Mouse (Mus musculus): ENCODE data around the gene Tmem176a. TPM values are rescaled to one million over a fixed set of nuclear protein-coding genes. Genes with fewer than 3 reads are reported as not detected.
"Not testable (repeated sequence)": the region's sequence is repeated elsewhere in the genome, so short reads cannot be mapped to it uniquely, and the experiment has no call there.

Gene Tmem176a
- total and polyA plus RNA-seq, 3 experiments = 3.9 to 18.5 TPM; not detected in 1

DNA sequence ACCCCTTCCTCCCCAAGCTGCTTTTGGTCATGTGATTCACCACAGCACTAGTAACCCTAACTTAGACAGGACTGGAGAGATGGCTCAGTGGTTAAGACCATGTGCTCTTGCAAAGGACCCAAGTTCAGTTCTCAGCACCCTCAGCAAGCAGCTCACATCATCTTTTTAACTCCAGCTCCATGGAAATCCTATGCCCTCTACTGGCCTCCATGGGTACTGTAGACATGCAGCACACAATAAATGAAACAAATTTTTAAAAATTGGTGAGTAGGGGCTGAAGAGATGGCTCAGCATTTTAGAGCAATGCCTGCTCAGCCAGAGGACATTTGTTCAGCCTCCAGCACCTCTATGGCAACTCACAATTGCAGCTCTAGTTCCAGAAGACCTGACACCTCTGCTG, 25.7 kb upstream of the Tmem176a start:
- Histone ChIP-seq H3K36me3 (ENCODE audit: control insufficient read depth in 1 of 2, insufficient read depth in 2 of 2, low read length in 2 of 2) (no peaks in the 10 kb centered on the region), H3K4me1 (ENCODE audit: control insufficient read depth in 1 of 2, insufficient read depth in 2 of 2, low read length in 2 of 2) (no peaks in the 10 kb centered on the region), H3K27ac (ENCODE audit: control insufficient read depth, low read depth, low read length) (no peak overlapping the region), H3K79me2 (ENCODE audit: control insufficient read depth, insufficient read depth, low read length, poor library complexity) (no peaks in the 10 kb centered on the region), H3K4me3 (ENCODE audit: control insufficient read depth in 1 of 2, insufficient read depth in 1 of 2, low read depth in 2 of 2, low read length in 2 of 2) (no peak overlapping the region), H3K9ac (ENCODE audit: control insufficient read depth, low read depth, low read length, poor library complexity, severe bottlenecking) (no peak overlapping the region), H3K9me3 (replicated peaks; ENCODE audit: insufficient read depth, low read length) (no peaks in the 10 kb centered on the region), H3K27me3 (ENCODE audit: control insufficient read depth in 1 of 2, insufficient read depth in 2 of 2, low read length in 2 of 2) (no peaks in the 10 kb centered on the region)
- no peak for DNase-seq (ENCODE audit: low read depth, low spot score)
- no peak for TF ChIP-seq HCFC1 (IDR thresholded peaks at IDR 0.05; ENCODE audit: low read depth, low read length)
- peak; percentile 23 for TF ChIP-seq RAD21 (IDR thresholded peaks at IDR 0.05; ENCODE audit: low read depth, low read length)
- no peak for TF ChIP-seq ZKSCAN1 (IDR thresholded peaks at IDR 0.05; ENCODE audit: low read depth, low read length)
- TF ChIP-seq SMC3 (IDR thresholded peaks at IDR 0.05; ENCODE audit: low read depth, low read length) = peak; percentile 28; the same call in 1 of the 2 replicates
- TF ChIP-seq CTCF (IDR thresholded peaks at IDR 0.05 in 2 of 3, conservative IDR thresholded peaks at IDR 0.05 in 1 of 3; ENCODE audit: control insufficient read depth in 1 of 3, insufficient read depth in 1 of 3, low read depth in 2 of 3, low read length in 3 of 3, poor library complexity in 1 of 3, severe bottlenecking in 1 of 3) = peak in 2 of 3 experiments; percentile 37 to 44; a peak in 4 of 6 replicates

GRCm38 (mm10) chr6:48817815-48818214, 22.9 kb upstream of the Tmem176a start:
- H3K9ac ChIP-seq (ENCODE audit: control insufficient read depth, low read depth, low read length, poor library complexity, severe bottlenecking) = no peak overlapping the region
- H3K27ac ChIP-seq (ENCODE audit: control insufficient read depth, low read depth, low read length) = no peak overlapping the region
- H3K27me3 ChIP-seq (ENCODE audit: control insufficient read depth in 1 of 2, insufficient read depth in 2 of 2, low read length in 2 of 2) = no peaks in the 10 kb centered on the region; a peak in 1 of 4 replicates
- peak; percentile 93 for TF ChIP-seq RAD21 (IDR thresholded peaks at IDR 0.05; ENCODE audit: low read depth, low read length)
- no peak for TF ChIP-seq POLR2AphosphoS5 (IDR thresholded peaks at IDR 0.05; ENCODE audit: borderline replicate concordance, low read depth, low read length)
- TF ChIP-seq ZC3H11A (IDR thresholded peaks at IDR 0.05; ENCODE audit: low read depth, low read length) = peak; percentile 91
- TF ChIP-seq SMC3 (IDR thresholded peaks at IDR 0.05; ENCODE audit: low read depth, low read length) = peak; percentile 94
- no peak for TF ChIP-seq HCFC1 (IDR thresholded peaks at IDR 0.05; ENCODE audit: low read depth, low read length)
- no peak for TF ChIP-seq CHD2 (IDR thresholded peaks at IDR 0.05; ENCODE audit: low read length)
- peak; percentile 54; the same call in 1 of the 2 replicates for TF ChIP-seq MYC (IDR thresholded peaks at IDR 0.05; ENCODE audit: low read depth, low read length)
- TF ChIP-seq CTCF (IDR thresholded peaks at IDR 0.05 in 2 of 3, conservative IDR thresholded peaks at IDR 0.05 in 1 of 3; ENCODE audit: control insufficient read depth in 1 of 3, insufficient read depth in 1 of 3, low read depth in 2 of 3, low read length in 3 of 3, poor library complexity in 1 of 3, severe bottlenecking in 1 of 3) = peak; percentile 74 to 95 (median 88)
- H3K4me1 ChIP-seq (ENCODE audit: control insufficient read depth in 1 of 2, insufficient read depth in 2 of 2, low read length in 2 of 2) = no peaks in the 10 kb centered on the region
- no peak overlapping the region for H3K4me3 ChIP-seq (ENCODE audit: control insufficient read depth in 1 of 2, insufficient read depth in 1 of 2, low read depth in 2 of 2, low read length in 2 of 2)
- no peaks in the 10 kb centered on the region for H3K36me3 ChIP-seq (ENCODE audit: control insufficient read depth in 1 of 2, insufficient read depth in 2 of 2, low read length in 2 of 2)
- DNase-seq (ENCODE audit: low read depth, low spot score) = peak; percentile 87
- H3K9me3 ChIP-seq (replicated peaks; ENCODE audit: insufficient read depth, low read length) = no peaks in the 10 kb centered on the region
- no peaks in the 10 kb centered on the region for H3K79me2 ChIP-seq (ENCODE audit: control insufficient read depth, insufficient read depth, low read length, poor library complexity)

- not testable (repeated sequence) for H3K4me3 ChIP-seq (ENCODE audit: control insufficient read depth in 1 of 2, insufficient read depth in 1 of 2, low read depth in 2 of 2, low read length in 2 of 2); H3K9me3 ChIP-seq (replicated peaks; ENCODE audit: insufficient read depth, low read length); H3K9ac ChIP-seq (ENCODE audit: control insufficient read depth, low read depth, low read length, poor library complexity, severe bottlenecking); H3K27me3 ChIP-seq (ENCODE audit: control insufficient read depth in 1 of 2, insufficient read depth in 2 of 2, low read length in 2 of 2); H3K79me2 ChIP-seq (ENCODE audit: control insufficient read depth, insufficient read depth, low read length, poor library complexity); H3K4me1 ChIP-seq (ENCODE audit: control insufficient read depth in 1 of 2, insufficient read depth in 2 of 2, low read length in 2 of 2); DNase-seq (ENCODE audit: low read depth, low spot score); H3K27ac ChIP-seq (ENCODE audit: control insufficient read depth, low read depth, low read length); H3K36me3 ChIP-seq (ENCODE audit: control insufficient read depth in 1 of 2, insufficient read depth in 2 of 2, low read length in 2 of 2)
These were observed 18.5 kb upstream of the Tmem176a start for GRCm38 (mm10) chr6:48821991-48822785.

Measured in MEL (cell line).